Mouse (Mus musculus) forebrain, embryonic 10.5 days (tissue): ENCODE measurements around the gene Slc30a10. TPM values are rescaled to one million over a fixed set of nuclear protein-coding genes. Genes with fewer than 3 reads are reported as not detected.

Source experiments
- DNase-seq: peaks from one replicate; pipeline ENCODE4 v3.0.0-alpha.2; 2017; ENCODE audit warnings: low spot score; ENCODE audit errors: extremely low spot score
- H3K27ac ChIP-seq: fragments of 300-500 bp; sonication (generic); 2 replicates; pipeline ENCODE4 v1.5.1; 2016; ENCODE audit warnings: mild to moderate bottlenecking
- H3K27me3 ChIP-seq: fragments of 300-500 bp; sonication (generic); 2 replicates; pipeline ENCODE4 v1.6.1; 2016; ENCODE audit warnings: mild to moderate bottlenecking; ENCODE audit not compliant: poor library complexity, severe bottlenecking
- H3K36me3 ChIP-seq: fragments of 300-500 bp; sonication (generic); replicated peaks from 2 replicates; pipeline ENCODE4 v1.6.1; 2016; ENCODE audit warnings: mild to moderate bottlenecking, moderate library complexity
- H3K4me1 ChIP-seq: fragments of 300-500 bp; sonication (generic); 2 replicates; pipeline ENCODE4 v1.6.1; 2016
- H3K4me3 ChIP-seq: fragments of 300-500 bp; sonication (generic); 2 replicates; pipeline ENCODE4 v1.5.1; 2016; ENCODE audit warnings: mild to moderate bottlenecking, moderate library complexity
- H3K9me3 ChIP-seq: fragments of 300-500 bp; sonication (generic); 2 replicates; pipeline ENCODE4 v1.6.1; 2016; ENCODE audit warnings: mild to moderate bottlenecking, moderate library complexity
- WGBS: fragments of 180-500 bp; shearing (Covaris S2); methylation state at CpG from one replicate; pipeline ENCODE4 v1.1.7; 2016; 5-methylcytosine and 5-hydroxymethylcytosine counted together
- polyA plus RNA-seq: library from polyadenylated mRNA; unstranded; fragments of >200 nt; fragmentation: Nextera tagmentation; extraction: Ambion mirVana; gene quantifications from 2 replicates; pipeline ENCODE4 v1.2.1, GENCODE M21; 2016

Gene Slc30a10
- 1.6 and 2.0 TPM in 2 replicates for polyA plus RNA-seq

DNA sequence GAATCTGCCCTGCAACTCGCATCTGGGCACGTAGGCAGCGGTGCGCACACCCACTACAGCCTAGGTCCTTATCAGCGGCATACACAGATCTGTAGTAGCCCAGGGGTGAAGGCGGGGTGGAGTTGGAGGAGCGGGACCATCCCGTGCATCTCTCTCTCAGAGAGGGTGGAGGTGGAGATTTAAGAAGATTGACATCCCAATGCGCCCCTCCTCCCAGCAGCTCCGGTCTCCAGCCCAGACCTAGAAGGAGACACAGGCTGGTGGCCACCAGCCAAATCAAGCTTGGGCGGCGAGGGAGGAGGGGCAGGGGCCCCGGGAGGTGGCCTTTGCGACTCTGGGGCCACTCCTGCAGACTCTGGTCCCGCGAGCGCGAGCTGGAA, at the start of gene Slc30a10:
Slc30a10 (plus strand) TSS at position 274 of the 380 bp plus-strand sequence.
- Histone ChIP-seq H3K27ac (peak within 1 kb of the TSS; percentile 85), H3K9me3 (no peaks in the 10 kb centered on the region), H3K4me1 (peaks cover 19% of the 10 kb centered on the region), H3K36me3 (no peaks in the 10 kb centered on the region), H3K4me3 (peak within 1 kb of the TSS; percentile 71), H3K27me3 (peaks cover 51% of the 10 kb centered on the region)
- peak; percentile 59 for DNase-seq
- 3% methylated on average over 18 of the region's 18 CpGs for WGBS

DNA sequence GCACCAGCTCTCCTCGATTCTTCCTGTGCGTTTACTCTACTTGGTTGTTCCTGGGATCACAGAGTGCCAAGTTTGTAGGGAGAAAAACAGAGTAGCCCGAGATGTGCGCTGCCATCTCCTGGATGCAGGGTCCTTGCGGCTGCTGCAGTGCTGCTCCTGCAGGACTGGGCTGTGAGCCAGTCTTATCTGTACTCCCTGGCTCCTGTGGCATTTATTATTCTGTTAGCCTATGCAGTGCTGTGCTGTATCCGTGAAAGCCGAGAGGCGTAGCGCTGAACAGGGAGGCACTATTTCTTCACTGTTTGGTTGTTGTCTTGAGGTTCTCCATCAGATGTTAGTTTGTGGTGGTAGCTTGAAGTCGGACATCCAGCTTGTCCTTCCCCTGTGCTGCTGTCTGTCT, 48.7 kb upstream of the Slc30a10 start:
- peaks cover 93% of the 10 kb centered on the region for H3K36me3 ChIP-seq
- H3K27ac ChIP-seq, result no peak overlapping the region
- no peaks in the 10 kb centered on the region for H3K4me1 ChIP-seq
- DNase-seq, result no peak
- H3K27me3 ChIP-seq, result no peaks in the 10 kb centered on the region
- no peaks in the 10 kb centered on the region for H3K9me3 ChIP-seq
- 97% methylated on average over 10 of the region's 10 CpGs for WGBS
- H3K4me3 ChIP-seq, result no peak overlapping the region

DNA sequence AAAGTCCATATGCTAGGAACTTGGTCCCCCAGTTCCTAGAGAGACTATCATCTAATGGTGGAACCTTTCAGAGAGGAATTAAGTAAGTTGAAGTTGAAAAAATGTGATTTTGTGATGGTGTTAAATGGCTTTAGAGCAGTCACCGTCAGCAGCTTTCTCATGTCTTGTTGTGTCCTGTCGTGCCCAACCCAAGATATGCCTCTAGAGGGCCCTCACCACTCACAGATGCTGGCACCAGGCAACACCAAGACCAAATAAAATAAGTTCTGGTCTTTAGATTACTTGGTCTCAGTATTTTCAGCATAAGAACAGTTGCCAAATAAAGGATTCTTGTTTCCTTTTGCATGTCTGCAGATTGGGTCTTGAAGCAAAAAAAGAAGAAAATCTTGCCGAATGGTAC, 44.8 kb upstream of the Slc30a10 start:
- Histone ChIP-seq H3K9me3 (no peaks in the 10 kb centered on the region), H3K36me3 (peaks cover 98% of the 10 kb centered on the region), H3K4me1 (no peaks in the 10 kb centered on the region), H3K27me3 (no peaks in the 10 kb centered on the region), H3K27ac (no peak overlapping the region), H3K4me3 (no peak overlapping the region)
- no peak for DNase-seq
- WGBS, result 77% methylated on average over 3 of the region's 3 CpGs

DNA sequence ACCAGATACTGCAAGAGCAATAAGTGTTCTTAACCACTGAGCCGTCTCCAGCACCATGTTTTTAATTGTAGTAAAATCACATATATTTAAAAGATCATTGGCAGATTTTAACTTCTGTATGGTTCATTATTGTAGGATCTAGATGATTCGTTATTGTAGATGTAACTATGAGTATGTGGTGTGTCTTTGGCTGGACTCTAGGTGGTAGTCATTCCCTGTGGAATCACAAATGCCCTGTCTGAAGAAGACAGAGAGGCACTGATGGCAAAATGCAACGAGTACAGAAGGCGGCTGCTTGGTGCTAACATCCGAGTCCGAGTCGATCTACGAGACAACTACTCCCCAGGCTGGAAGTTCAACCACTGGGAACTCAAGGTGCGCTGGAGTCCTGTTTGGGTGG, 36.6 kb upstream of the Slc30a10 start:
- 94% methylated on average over 9 of the region's 9 CpGs for WGBS
- peaks cover 94% of the 10 kb centered on the region for H3K36me3 ChIP-seq
- no peaks in the 10 kb centered on the region for H3K27me3 ChIP-seq
- no peaks in the 10 kb centered on the region for H3K9me3 ChIP-seq
- no peak overlapping the region for H3K4me3 ChIP-seq
- H3K27ac ChIP-seq, result no peak overlapping the region
- no peak for DNase-seq
- H3K4me1 ChIP-seq, result no peaks in the 10 kb centered on the region

DNA sequence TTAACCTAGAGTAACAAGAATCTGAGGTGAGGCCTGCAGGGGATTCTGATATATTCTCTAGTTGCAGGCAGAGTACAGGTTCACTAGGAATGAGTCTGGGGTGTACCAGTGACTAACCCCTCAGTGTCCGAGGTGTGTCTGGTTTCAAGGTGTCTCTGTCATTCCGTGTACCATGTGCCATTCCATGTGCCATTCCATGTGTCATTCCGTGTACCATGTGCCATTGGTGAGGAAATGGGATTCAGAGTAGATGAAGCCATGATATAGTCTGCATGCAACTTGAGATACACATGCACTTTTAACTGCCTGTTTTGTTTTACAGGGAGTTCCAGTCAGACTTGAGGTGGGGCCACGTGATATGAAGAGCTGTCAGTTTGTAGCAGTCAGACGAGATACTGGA, 34.8 kb upstream of the Slc30a10 start:
- H3K36me3 ChIP-seq, result peaks cover 95% of the 10 kb centered on the region
- H3K4me1 ChIP-seq, result no peaks in the 10 kb centered on the region
- no peak overlapping the region for H3K4me3 ChIP-seq
- H3K27ac ChIP-seq, result no peak overlapping the region
- no peaks in the 10 kb centered on the region for H3K27me3 ChIP-seq
- 94% methylated on average over 5 of the region's 5 CpGs for WGBS
- DNase-seq, result no peak
- H3K9me3 ChIP-seq, result no peaks in the 10 kb centered on the region

DNA sequence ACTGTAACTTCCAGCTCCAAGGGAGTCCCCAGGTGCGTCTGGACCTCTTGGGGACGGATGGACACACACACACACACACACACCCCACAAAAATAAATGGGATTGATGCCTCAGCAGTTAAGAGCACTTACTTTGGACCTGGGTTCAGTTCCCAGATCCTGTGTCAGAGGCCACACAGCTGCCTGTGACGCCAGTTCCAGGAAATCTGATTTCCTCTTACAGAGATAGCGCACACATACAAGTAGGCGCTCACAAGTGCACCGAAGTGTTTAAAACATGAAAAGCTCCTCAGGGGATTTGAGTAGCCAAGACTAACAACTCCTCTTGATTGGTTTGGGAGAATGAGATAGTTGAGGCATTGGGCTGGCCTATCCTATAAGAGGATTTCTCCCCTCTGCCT, 33.9 kb upstream of the Slc30a10 start:
- no peak overlapping the region for H3K4me3 ChIP-seq
- H3K27ac ChIP-seq, result no peak overlapping the region
- no peak for DNase-seq
- 91% methylated on average over 6 of the region's 6 CpGs for WGBS
- no peaks in the 10 kb centered on the region for H3K9me3 ChIP-seq
- no peaks in the 10 kb centered on the region for H3K4me1 ChIP-seq
- H3K27me3 ChIP-seq, result no peaks in the 10 kb centered on the region
- H3K36me3 ChIP-seq, result peaks cover 96% of the 10 kb centered on the region

DNA sequence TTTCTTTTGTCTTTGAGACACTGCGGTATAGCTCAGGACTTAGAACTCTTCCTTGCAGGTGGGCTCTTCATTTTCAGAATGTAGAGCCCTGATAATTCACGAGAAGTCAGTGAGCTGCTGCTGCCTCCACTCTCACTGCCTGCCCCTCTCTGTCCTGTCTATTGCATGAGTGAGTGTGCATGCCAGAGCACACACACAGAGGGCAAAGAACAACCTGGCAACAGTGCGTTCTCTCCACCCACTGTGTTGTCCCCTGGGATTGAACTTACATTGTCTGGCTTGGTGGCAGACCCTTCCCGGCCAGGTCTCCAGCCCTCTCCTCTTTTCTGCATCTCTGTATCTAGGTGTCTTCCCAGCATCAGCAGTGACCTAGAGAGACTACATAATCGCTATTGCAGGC, 28.1 kb upstream of the Slc30a10 start:
- H3K4me3 ChIP-seq, result no peak overlapping the region
- H3K9me3 ChIP-seq, result no peaks in the 10 kb centered on the region
- H3K27ac ChIP-seq, result no peak overlapping the region
- peaks cover 85% of the 10 kb centered on the region for H3K36me3 ChIP-seq
- DNase-seq, result no peak
- 93% methylated on average over 5 of the region's 5 CpGs for WGBS
- H3K4me1 ChIP-seq, result no peaks in the 10 kb centered on the region
- H3K27me3 ChIP-seq, result no peaks in the 10 kb centered on the region

DNA sequence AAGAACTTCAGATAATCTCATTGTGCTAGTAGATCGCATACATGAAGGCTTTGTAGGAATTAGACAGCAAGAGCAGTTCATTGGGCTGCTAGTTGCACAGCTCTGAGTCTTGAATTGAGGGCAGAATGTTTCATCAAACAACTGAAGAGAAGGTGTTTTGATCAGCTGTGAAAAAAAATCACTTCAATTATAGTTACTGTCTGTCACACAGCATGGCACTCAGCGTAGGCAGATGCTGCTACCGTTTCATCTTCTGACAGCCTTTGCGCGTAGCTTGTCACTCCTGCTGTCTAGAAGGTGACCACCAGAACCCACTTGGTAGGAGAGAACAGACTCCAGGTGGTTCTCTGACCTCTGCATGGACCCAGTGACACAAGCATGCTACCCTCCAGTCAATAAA, 24.2 kb upstream of the Slc30a10 start:
- no peak for DNase-seq
- Histone ChIP-seq H3K27ac (no peak overlapping the region), H3K9me3 (no peaks in the 10 kb centered on the region), H3K4me1 (no peaks in the 10 kb centered on the region), H3K36me3 (peaks cover 49% of the 10 kb centered on the region), H3K27me3 (no peaks in the 10 kb centered on the region), H3K4me3 (no peak overlapping the region)
- WGBS, result 94% methylated on average over 5 of the region's 5 CpGs

DNA sequence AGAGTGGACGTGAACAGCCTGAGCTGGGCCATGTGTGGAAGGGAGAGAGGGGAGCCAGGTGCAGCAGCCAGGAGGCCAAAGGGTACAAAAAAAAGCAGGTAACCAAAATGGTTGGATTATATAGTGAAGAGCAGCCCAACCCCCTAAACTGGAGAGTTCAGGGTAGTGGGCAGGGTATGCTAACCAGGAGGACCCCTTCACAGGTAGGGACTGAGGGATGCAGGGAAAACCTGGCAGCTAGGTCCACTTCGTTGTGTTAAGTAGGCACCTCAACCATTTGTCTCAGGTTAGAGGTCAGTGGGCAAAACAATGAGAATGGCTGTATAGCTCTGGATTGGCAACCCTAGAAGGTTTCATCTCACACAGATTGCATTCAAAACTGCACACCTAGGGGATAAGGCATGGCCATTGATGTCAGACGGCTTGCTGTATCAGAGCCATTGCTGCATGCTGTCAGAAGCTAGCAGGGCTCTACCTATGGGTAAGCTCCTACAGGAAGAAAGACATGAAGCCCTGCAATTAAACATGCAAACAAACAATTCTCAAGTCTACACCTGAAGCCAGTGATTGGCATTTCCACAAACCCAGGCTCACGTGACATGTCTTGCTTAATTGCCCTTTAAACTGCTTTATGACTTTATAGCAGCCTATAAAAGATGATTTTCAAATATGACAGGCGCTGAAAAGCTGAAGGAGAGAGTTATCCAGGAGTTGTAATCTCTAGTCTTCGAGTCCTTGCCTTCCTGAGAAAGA, 23.2 kb upstream of the Slc30a10 start:
- no peak for DNase-seq
- WGBS, result 84% methylated on average over 6 of the region's 6 CpGs

DNA sequence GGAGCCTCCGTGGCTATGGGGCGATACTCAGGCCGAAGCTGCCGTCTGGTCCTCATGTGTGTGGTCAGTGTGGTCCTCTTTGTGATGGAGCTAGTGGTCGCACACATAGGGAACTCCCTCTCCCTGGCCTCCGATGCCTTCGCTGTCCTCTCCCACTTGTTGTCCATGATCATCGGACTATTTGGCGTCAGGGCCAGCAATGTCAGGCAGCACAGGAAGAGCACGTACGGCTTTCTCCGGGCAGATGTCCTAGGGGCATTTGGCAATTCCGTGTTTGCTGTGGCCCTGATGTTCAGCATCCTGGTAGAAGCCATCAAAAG, 22.7 kb upstream of the Slc30a10 start:
- no peak for DNase-seq
- H3K9me3 ChIP-seq, result no peaks in the 10 kb centered on the region
- H3K27ac ChIP-seq, result no peak overlapping the region
- peaks cover 34% of the 10 kb centered on the region for H3K36me3 ChIP-seq
- H3K4me1 ChIP-seq, result no peaks in the 10 kb centered on the region
- no peaks in the 10 kb centered on the region for H3K27me3 ChIP-seq
- H3K4me3 ChIP-seq, result no peak overlapping the region
- 89% methylated on average over 13 of the region's 13 CpGs for WGBS

More for the DNA sequence above, 23.2 kb upstream of the Slc30a10 start:
- Histone ChIP-seq H3K9me3 (no peaks in the 10 kb centered on the region), H3K27ac (no peak overlapping the region), H3K4me3 (no peak overlapping the region), H3K27me3 (no peaks in the 10 kb centered on the region), H3K36me3 (peaks cover 40% of the 10 kb centered on the region), H3K4me1 (no peaks in the 10 kb centered on the region)

DNA sequence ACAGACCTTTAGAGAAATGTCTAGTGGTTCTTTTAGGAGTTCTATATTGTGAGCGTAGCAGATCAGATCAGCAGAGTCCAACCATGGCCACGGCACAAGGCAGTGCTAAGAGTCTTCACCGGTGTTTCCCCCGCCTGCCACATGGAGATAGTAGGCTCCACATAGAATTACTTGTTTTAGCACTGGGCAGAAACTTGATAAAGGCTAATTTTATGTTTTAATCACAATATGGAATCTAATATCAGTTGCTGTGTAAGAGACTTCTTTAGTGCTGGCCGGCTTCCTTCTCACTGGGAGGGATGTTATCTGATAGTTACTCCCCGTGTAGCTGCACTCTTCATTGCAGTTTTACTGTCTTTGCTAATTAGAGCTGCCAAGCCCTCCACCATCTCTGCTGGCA, 21.5 kb upstream of the Slc30a10 start:
- Histone ChIP-seq H3K27me3 (no peaks in the 10 kb centered on the region), H3K4me1 (no peaks in the 10 kb centered on the region), H3K4me3 (no peak overlapping the region), H3K27ac (no peak overlapping the region), H3K9me3 (no peaks in the 10 kb centered on the region), H3K36me3 (peaks cover 23% of the 10 kb centered on the region)
- 81% methylated on average over 6 of the region's 6 CpGs for WGBS
- DNase-seq, result no peak

DNA sequence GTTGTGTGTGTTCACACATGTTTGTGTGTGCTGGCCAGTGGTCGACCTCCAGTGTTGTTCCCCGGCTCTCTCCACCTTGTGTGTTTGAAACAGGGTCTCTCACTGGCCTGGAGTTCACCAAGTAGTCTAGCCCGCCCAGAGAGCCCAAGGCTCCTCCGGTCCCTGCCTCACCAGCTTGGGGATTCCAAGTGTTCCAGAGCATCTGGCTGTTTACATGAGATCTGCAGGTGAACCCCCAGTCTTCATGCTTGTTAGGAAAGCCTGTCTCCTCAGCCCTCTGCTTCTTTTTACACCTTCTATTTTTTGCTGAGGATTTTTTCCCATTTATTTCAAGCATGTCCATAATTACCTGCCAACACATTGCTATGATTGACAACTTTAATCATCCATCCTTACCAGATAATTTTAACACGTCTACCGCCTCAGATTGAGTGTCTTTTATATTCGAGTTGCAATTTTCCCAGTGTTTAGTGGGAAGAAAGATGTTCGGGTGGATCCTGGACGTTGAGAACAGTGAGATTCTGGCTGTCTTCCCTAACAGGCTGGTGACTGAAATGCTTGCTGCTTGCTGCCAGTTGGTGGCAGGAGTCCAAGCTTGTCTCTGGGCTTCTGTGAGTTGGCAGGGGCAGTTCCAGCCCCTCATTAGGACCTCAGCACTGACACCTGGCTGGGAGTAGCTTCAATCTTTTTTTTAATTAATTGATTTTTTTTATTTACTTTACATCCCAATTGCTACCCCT, 15.6 kb upstream of the Slc30a10 start:
- no peaks in the 10 kb centered on the region for H3K36me3 ChIP-seq
- H3K4me3 ChIP-seq, result no peak overlapping the region
- H3K27me3 ChIP-seq, result no peaks in the 10 kb centered on the region
- 75% methylated on average over 9 of the region's 9 CpGs for WGBS
- H3K9me3 ChIP-seq, result no peaks in the 10 kb centered on the region
- DNase-seq, result no peak
- H3K27ac ChIP-seq, result no peak overlapping the region
- peaks cover 11% of the 10 kb centered on the region for H3K4me1 ChIP-seq

DNA sequence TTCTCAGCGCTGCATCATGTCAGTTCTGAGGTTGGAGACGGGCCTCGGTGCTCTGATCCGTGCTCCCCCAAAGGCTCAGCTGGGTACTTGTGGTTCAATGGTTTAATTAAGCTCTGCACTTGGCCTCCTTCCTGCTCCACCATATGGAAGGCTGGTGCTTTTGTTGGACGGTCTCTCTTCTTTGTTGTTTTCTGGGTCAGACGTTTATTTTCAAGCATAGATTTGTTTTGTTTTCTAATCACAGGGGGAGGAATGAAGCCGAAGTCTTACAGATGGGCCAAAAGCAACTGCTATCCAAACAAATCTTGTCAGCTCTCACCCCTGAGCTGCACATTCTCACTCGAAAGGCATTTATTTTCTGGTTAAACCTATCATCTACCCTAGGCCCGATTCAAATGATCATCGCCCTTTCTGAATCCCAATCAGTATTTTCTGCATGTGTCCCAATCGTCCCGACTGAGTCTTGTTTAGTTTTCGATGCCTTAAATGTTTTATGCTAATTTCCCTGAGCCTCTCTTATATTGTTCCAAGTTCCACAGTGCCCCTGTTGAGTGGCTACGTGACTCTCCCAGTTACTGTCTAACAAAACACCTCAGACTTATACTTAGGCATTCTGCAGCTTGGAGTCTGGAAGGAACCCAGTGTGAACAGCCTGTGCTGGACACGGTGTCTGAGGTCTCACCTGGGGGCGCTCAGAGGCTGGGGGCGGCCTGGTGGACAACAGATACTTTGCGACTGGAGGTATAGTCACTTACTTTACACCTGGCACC, 12.8 kb upstream of the Slc30a10 start:
- 75% methylated on average over 18 of the region's 18 CpGs for WGBS
- H3K9me3 ChIP-seq, result no peaks in the 10 kb centered on the region
- H3K36me3 ChIP-seq, result no peaks in the 10 kb centered on the region
- H3K27ac ChIP-seq, result peak overlapping the region; percentile 5; the same call in 1 of the 2 replicates
- no peak for DNase-seq
- H3K27me3 ChIP-seq, result no peaks in the 10 kb centered on the region
- no peak overlapping the region for H3K4me3 ChIP-seq
- H3K4me1 ChIP-seq, result peaks cover 11% of the 10 kb centered on the region
